Mouse (Mus musculus) Muller cell, postnatal 12 days (primary cell): ENCODE results near the gene Ube2u.
A peak's percentile ranks its signal among the peaks of the same experiment; 100 is the strongest.

Source experiments
- DNase-seq: peaks from one replicate; pipeline ENCODE4 v3.0.0-alpha.2; 2015; ENCODE audit errors: inconsistent ontology term

Gene Ube2u

DNA sequence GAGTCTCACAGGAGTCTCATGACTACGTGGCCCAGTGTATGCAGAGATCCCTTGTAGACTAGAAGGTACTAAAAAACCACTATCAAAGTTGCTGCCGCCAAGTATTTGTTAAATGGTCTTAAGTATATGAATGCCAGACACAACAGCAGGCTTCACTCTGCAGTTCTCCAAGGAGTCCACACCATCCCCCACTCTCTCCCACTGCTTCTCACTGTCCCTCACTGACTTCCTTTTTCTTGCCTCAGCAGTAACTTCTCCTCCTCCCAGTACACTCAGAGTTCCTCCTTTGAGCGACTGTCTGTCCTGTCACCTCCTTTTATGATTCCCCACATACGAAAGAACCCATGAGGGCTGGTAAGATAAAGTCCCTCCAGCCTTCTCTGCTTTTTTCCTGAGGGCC lies 69.3 kb downstream of the Ube2u start:
- no peak for DNase-seq

GRCm38 (mm10) chr4:100553296-100553695 lies 74.6 kb downstream of the Ube2u start:
- no peak for DNase-seq

- DNase-seq, result peak; percentile 79
Observed at GRCm38 (mm10) chr4:100588236-100589206, 109.9 kb downstream of the Ube2u start.

DNA sequence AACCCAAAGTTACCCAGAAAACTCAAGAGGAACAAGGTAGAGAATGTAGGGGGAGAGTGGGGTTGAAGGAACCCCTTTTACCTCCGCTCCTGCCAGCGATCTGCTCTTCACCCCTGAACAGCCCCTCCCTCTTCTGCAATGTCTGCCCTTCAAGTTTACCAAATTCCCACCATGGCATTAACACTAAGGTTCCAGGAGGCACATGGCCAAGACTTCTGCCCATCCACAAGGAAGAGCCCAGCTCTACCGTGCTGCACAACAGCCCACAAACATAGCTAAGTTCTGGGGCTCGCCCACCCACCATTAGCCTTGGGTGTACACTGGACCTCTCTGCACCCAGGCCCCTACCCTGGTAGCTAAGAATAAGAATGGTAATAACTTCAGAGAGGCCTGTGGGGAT lies 117.1 kb downstream of the Ube2u start:
- no peak for DNase-seq

- no peak for DNase-seq
Observed at GRCm38 (mm10) chr4:100596630-100597029, 118.0 kb downstream of the Ube2u start.

GRCm38 (mm10) chr4:100597049-100597448 lies 118.4 kb downstream of the Ube2u start:
- no peak for DNase-seq
